Mouse (Mus musculus): ENCODE measurements around the gene Slc25a44. TPM values are rescaled to one million over a fixed set of nuclear protein-coding genes. Genes with fewer than 3 reads are reported as not detected.

The Slc25a44 gene
- polyA plus RNA-seq, 1 experiment from 2014 or later: 22.1 TPM

GRCm38 (mm10) chr3:88460983-88461696, 36.2 kb upstream of the Slc25a44 start, which contains the start of gene Sema4a:
Sema4a (minus strand) TSS chr3:88461182.
- no peak for ATAC-seq (ENCODE audit: low FRiP score)
- no peak within 1 kb of the TSS for H3K27ac ChIP-seq (ENCODE audit: low read depth, low read length)
- H3K36me3 ChIP-seq (ENCODE audit: control insufficient read depth, insufficient read depth, low read length): no peaks in the 10 kb centered on the region
- no peaks in the 10 kb centered on the region for H3K4me1 ChIP-seq (replicated peaks; ENCODE audit: control insufficient read depth, insufficient read depth, low read length)
- H3K4me2 ChIP-seq (replicated peaks; ENCODE audit: low read depth, low read length): no peak within 1 kb of the TSS
- H3K9ac ChIP-seq (ENCODE audit: low read depth, low read length): no peak within 1 kb of the TSS
- DNase-seq (ENCODE audit: low spot score): no peak
- 42% methylated on average over 12 of the region's 12 CpGs for WGBS
- no peaks in the 10 kb centered on the region for H3K27me3 ChIP-seq (ENCODE audit: control insufficient read depth, insufficient read depth, low read length)
- H3K4me3 ChIP-seq (ENCODE audit: low read depth, low read length): no peak within 1 kb of the TSS
- no peaks in the 10 kb centered on the region for H3K9me3 ChIP-seq (ENCODE audit: control insufficient read depth, low read length)

DNA sequence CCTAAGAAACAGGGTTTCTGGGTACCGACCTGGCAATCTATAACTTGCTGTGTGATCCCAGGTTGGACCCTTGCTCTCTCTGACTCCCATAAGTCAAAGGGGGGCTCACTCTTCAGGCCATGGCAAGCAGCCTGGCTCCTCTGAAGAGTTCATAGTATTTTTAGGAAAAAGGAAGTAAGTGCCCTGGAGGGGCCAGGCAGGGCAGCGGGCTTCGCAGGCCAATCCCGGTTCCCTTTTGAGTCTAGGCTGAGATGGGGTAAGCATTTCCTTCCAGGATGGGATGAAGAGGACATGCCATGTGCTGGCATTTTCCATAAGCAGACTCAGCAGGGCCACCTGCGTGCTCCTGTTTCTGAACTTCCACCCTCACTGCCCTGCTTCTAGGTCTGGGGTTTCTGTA, 35.1 kb upstream of the Slc25a44 start:
- H3K4me2 ChIP-seq (replicated peaks; ENCODE audit: low read depth, low read length): no peak overlapping the region
- ATAC-seq (ENCODE audit: low FRiP score): no peak
- no peak overlapping the region for H3K4me3 ChIP-seq (ENCODE audit: low read depth, low read length)
- no peaks in the 10 kb centered on the region for H3K36me3 ChIP-seq (ENCODE audit: control insufficient read depth, insufficient read depth, low read length)
- H3K4me1 ChIP-seq (replicated peaks; ENCODE audit: control insufficient read depth, insufficient read depth, low read length): no peaks in the 10 kb centered on the region
- H3K27ac ChIP-seq (ENCODE audit: low read depth, low read length): no peak overlapping the region
- H3K27me3 ChIP-seq (ENCODE audit: control insufficient read depth, insufficient read depth, low read length): no peaks in the 10 kb centered on the region
- no peaks in the 10 kb centered on the region for H3K9me3 ChIP-seq (ENCODE audit: control insufficient read depth, low read length)
- DNase-seq (ENCODE audit: low spot score): no peak
- H3K9ac ChIP-seq (ENCODE audit: low read depth, low read length): no peak overlapping the region
- 94% methylated on average over 5 of the region's 5 CpGs for WGBS

DNA sequence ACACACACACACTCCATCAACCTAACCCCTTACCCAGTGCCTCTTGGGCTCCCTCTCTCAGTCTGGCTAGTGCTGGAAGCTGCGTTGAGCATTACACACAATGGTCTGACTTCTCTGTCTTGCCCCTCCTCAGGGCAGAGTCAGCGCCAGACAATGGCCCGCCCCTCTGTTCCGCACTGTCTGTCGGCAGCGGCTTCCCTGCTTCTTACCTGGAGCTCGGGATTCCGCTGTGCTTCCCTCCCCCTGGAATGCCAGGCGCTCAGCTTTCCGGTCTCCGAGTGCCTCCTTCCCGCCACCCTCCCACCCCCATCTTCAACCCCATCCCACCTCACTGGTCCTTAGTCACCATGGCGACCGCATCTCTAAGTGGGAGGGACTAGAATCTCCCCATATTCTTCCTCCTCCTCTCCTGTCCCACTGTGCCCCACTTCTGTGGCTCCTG, 33.9 kb upstream of the Slc25a44 start:
- ATAC-seq (ENCODE audit: low FRiP score) (peak; percentile 72), DNase-seq (ENCODE audit: low spot score) (peak; percentile 56)
- Histone ChIP-seq H3K36me3 (ENCODE audit: control insufficient read depth, insufficient read depth, low read length) (no peaks in the 10 kb centered on the region), H3K27me3 (ENCODE audit: control insufficient read depth, insufficient read depth, low read length) (no peaks in the 10 kb centered on the region), H3K9ac (ENCODE audit: low read depth, low read length) (peak overlapping the region; percentile 73), H3K4me2 (replicated peaks; ENCODE audit: low read depth, low read length) (peak overlapping the region; percentile 43), H3K27ac (ENCODE audit: low read depth, low read length) (peak overlapping the region; percentile 42; the same call in 1 of the 2 replicates), H3K4me3 (ENCODE audit: low read depth, low read length) (peak overlapping the region; percentile 35), H3K4me1 (replicated peaks; ENCODE audit: control insufficient read depth, insufficient read depth, low read length) (no peaks in the 10 kb centered on the region), H3K9me3 (ENCODE audit: control insufficient read depth, low read length) (no peaks in the 10 kb centered on the region)
- 1% methylated on average over 14 of the region's 14 CpGs for WGBS

DNA sequence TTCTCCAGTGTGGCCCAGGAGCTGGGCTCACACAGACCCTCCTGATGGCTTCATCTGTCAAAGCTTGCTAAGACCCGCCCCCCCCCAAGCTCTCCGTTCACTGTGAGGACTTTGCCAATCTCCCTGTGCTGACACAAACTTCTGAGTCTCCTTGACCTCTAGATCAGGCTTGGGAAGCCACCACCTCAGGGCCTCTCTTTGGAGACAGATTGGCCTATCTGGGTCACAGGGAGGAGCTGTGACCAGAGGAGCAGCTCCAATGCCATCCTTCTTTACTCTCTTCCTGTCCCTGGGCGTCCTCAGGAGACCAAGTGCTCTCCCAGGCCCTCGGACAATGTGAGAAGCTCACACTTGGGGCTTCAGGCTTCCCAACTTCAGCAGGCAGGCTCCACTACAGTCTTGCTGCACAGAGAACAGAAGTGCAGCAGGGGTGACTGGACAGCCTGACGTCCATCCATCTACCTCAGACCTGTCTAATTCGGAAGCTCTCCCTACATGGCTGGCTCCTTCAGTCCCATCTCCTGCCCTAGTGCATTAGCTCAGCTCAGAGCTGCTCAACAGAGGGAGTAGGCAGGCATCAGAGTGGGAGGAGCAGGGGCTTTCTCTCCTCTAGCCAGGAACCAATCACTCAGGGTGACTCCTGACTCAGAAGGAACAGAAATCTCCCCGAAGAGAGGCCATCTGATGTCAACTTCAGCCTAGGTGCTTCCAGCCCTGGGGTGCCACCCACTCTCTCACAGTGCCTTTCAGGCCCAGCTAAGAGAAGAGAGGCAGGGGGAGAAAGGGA, 32.0 kb upstream of the Slc25a44 start:
- no peak overlapping the region for H3K27ac ChIP-seq (ENCODE audit: low read depth, low read length)
- no peaks in the 10 kb centered on the region; the same call in 1 of the 2 replicates for H3K27me3 ChIP-seq (ENCODE audit: control insufficient read depth, insufficient read depth, low read length)
- no peak overlapping the region for H3K4me3 ChIP-seq (ENCODE audit: low read depth, low read length)
- no peak for DNase-seq (ENCODE audit: low spot score)
- ATAC-seq (ENCODE audit: low FRiP score): no peak
- H3K4me2 ChIP-seq (replicated peaks; ENCODE audit: low read depth, low read length): peak overlapping the region; percentile 24
- no peaks in the 10 kb centered on the region for H3K36me3 ChIP-seq (ENCODE audit: control insufficient read depth, insufficient read depth, low read length)
- H3K9ac ChIP-seq (ENCODE audit: low read depth, low read length): no peak overlapping the region; the same call in 1 of the 2 replicates
- no peaks in the 10 kb centered on the region for H3K9me3 ChIP-seq (ENCODE audit: control insufficient read depth, low read length)
- WGBS: 62% methylated on average over 7 of the region's 7 CpGs
- H3K4me1 ChIP-seq (replicated peaks; ENCODE audit: control insufficient read depth, insufficient read depth, low read length): no peaks in the 10 kb centered on the region

- no peaks in the 10 kb centered on the region for H3K36me3 ChIP-seq (ENCODE audit: control insufficient read depth, insufficient read depth, low read length)
- H3K9me3 ChIP-seq (ENCODE audit: control insufficient read depth, low read length): no peaks in the 10 kb centered on the region
- no peak overlapping the region for H3K9ac ChIP-seq (ENCODE audit: low read depth, low read length)
- no peaks in the 10 kb centered on the region for H3K4me1 ChIP-seq (replicated peaks; ENCODE audit: control insufficient read depth, insufficient read depth, low read length)
- DNase-seq (ENCODE audit: low spot score) (no peak), ATAC-seq (ENCODE audit: low FRiP score) (no peak)
- no peak overlapping the region for H3K4me2 ChIP-seq (replicated peaks; ENCODE audit: low read depth, low read length)
- H3K27me3 ChIP-seq (ENCODE audit: control insufficient read depth, insufficient read depth, low read length): no peaks in the 10 kb centered on the region; the same call in 1 of the 2 replicates
- WGBS: 86% methylated on average over 8 of the region's 8 CpGs
- no peak overlapping the region for H3K27ac ChIP-seq (ENCODE audit: low read depth, low read length)
- no peak overlapping the region for H3K4me3 ChIP-seq (ENCODE audit: low read depth, low read length)
These were observed 31.4 kb upstream of the Slc25a44 start for GRCm38 (mm10) chr3:88456313-88456712.

DNA sequence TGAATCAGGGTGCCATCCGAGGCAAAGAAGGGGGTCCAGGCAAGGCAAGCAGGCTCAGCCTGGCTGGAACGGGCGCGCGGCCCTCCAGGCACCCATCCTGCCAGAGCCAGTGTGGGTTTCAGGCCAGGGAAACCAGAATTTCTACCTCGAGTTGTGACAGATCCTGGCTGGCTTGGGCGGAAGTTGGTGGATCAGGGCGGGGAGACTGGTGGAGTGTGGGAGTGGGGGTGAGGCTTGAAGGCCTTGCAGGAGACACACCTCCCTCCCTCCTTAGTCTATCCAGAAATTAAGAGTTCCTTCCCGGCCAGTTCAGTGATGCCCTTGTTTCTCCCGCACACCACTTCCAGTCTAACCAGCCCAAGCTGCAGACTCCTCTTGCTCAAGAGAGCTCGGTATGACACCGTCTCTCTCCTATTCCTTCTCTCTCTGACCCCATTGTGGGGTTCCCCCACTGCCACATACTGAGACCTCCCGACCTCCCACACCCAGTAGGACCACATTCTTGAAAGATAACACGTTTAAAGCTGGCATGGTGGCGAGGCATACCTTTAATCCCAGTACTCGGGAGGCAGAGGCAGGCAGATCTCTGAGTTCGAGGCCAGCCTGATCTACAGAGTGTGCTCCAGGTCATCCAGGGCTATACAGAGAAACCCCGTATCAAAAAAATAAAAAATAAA, 30.8 kb upstream of the Slc25a44 start:
- WGBS: 79% methylated on average over 18 of the region's 18 CpGs
- H3K27me3 ChIP-seq (ENCODE audit: control insufficient read depth, insufficient read depth, low read length): peaks cover 2% of the 10 kb centered on the region; the same call in 1 of the 2 replicates
- H3K9me3 ChIP-seq (ENCODE audit: control insufficient read depth, low read length): no peaks in the 10 kb centered on the region
- H3K4me3 ChIP-seq (ENCODE audit: low read depth, low read length): no peak overlapping the region
- ATAC-seq (ENCODE audit: low FRiP score) (no peak), DNase-seq (ENCODE audit: low spot score) (no peak)
- no peak overlapping the region for H3K27ac ChIP-seq (ENCODE audit: low read depth, low read length)
- H3K36me3 ChIP-seq (ENCODE audit: control insufficient read depth, insufficient read depth, low read length): no peaks in the 10 kb centered on the region
- no peak overlapping the region for H3K9ac ChIP-seq (ENCODE audit: low read depth, low read length)
- no peaks in the 10 kb centered on the region for H3K4me1 ChIP-seq (replicated peaks; ENCODE audit: control insufficient read depth, insufficient read depth, low read length)
- no peak overlapping the region for H3K4me2 ChIP-seq (replicated peaks; ENCODE audit: low read depth, low read length)

DNA sequence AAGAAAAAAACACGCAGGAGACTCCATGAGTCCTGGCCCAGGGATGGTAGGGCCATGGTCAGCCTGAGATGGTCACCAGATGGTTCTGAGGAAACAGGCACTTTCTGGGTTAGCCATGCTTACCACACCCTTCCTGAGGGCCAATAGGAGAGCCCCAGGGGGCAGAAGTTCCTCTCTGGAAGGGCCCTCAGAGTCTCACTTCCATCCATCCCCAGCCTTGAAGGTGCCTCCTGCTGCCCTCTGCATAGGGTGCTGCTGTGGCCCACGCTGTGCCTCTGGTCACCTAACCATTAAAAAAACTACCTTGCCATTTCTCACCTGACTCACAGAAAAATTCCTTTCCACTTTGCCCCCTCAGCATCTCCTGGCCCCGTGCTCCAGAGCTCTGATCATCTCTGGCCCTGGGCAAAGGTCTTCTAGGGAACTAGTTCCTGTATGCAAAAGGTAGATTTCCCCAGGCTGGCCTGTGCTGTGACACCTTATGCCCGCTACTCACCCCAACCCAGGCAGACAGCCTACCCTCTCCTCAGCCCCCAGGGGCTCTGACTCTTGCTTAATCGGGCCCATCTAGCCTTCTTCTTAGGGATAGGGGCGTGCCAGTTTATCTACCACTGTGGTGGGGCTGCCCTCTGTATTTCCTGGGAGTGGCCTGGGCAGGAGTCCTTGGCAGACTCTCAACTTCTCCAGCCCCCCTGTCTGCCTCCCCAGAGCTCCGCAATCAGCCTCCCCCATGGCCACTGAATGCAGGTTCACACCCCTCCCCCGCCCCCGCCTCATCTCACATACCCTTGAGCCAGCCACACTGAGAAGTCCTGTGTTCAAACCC, 30.0 kb upstream of the Slc25a44 start:
- H3K4me1 ChIP-seq (replicated peaks; ENCODE audit: control insufficient read depth, insufficient read depth, low read length): no peaks in the 10 kb centered on the region
- no peaks in the 10 kb centered on the region for H3K9me3 ChIP-seq (ENCODE audit: control insufficient read depth, low read length)
- H3K36me3 ChIP-seq (ENCODE audit: control insufficient read depth, insufficient read depth, low read length): no peaks in the 10 kb centered on the region
- DNase-seq (ENCODE audit: low spot score) (no peak), ATAC-seq (ENCODE audit: low FRiP score) (no peak)
- peaks cover 2% of the 10 kb centered on the region; the same call in 1 of the 2 replicates for H3K27me3 ChIP-seq (ENCODE audit: control insufficient read depth, insufficient read depth, low read length)
- 63% methylated on average over 9 of the region's 9 CpGs for WGBS
- H3K9ac ChIP-seq (ENCODE audit: low read depth, low read length): no peak overlapping the region
- H3K4me2 ChIP-seq (replicated peaks; ENCODE audit: low read depth, low read length): no peak overlapping the region
- no peak overlapping the region for H3K4me3 ChIP-seq (ENCODE audit: low read depth, low read length)
- no peak overlapping the region for H3K27ac ChIP-seq (ENCODE audit: low read depth, low read length)

DNA sequence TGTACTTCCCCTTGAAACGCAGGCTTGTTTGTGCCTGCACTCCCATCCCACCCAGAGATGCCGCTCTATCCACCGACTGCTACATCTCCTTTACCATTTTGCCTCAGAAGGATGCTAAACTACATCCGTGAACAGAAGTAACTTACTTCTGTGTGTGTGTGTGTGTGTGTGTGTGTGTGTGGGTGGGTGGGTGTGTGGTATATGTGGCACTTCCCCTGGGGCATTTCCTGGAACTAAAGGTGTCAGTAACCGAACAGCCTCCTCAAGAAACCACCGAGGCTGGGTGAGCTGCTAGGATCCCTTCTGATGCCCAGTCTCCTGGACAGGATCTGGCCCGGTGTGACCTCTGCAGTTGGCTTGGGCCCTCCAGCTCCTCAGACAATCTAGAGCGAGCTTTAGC, 29.0 kb upstream of the Slc25a44 start:
- H3K9me3 ChIP-seq (ENCODE audit: control insufficient read depth, low read length): no peaks in the 10 kb centered on the region
- ATAC-seq (ENCODE audit: low FRiP score): no peak
- H3K4me1 ChIP-seq (replicated peaks; ENCODE audit: control insufficient read depth, insufficient read depth, low read length): no peaks in the 10 kb centered on the region
- no peak overlapping the region for H3K27ac ChIP-seq (ENCODE audit: low read depth, low read length)
- no peaks in the 10 kb centered on the region for H3K36me3 ChIP-seq (ENCODE audit: control insufficient read depth, insufficient read depth, low read length)
- no peak for DNase-seq (ENCODE audit: low spot score)
- H3K4me3 ChIP-seq (ENCODE audit: low read depth, low read length): no peak overlapping the region
- no peak overlapping the region for H3K9ac ChIP-seq (ENCODE audit: low read depth, low read length)
- WGBS: 84% methylated on average over 8 of the region's 8 CpGs
- H3K27me3 ChIP-seq (ENCODE audit: control insufficient read depth, insufficient read depth, low read length): peaks cover 2% of the 10 kb centered on the region; the same call in 1 of the 2 replicates
- no peak overlapping the region for H3K4me2 ChIP-seq (replicated peaks; ENCODE audit: low read depth, low read length)

All from hindbrain, embryonic 11.5 days (tissue).